Mouse (Mus musculus) C2C12 (cell line): ENCODE data around the gene Erich3.

Source experiments
- CEBPB ChIP-seq: IDR thresholded peaks from one replicate; pipeline ENCODE4 v1.6.1; 2011; ENCODE audit warnings: low read depth, mild to moderate bottlenecking, control low read depth, moderate library complexity
- CTCF ChIP-seq: IDR thresholded peaks from one replicate; pipeline ENCODE4 v1.5.1; 2011; ENCODE audit not compliant: control insufficient read depth, insufficient read depth, insufficient read length
- MAX ChIP-seq: IDR thresholded peaks from one replicate; pipeline ENCODE4 v1.6.1; 2011; ENCODE audit warnings: mild to moderate bottlenecking, control low read depth
- MYOD1 ChIP-seq: IDR thresholded peaks from one replicate; pipeline ENCODE4 v1.6.1; 2011; ENCODE audit warnings: low read depth; ENCODE audit not compliant: control insufficient read depth, insufficient read length
- USF1 ChIP-seq: IDR thresholded peaks from one replicate; pipeline ENCODE4 v1.6.1; 2011; ENCODE audit warnings: low read depth, mild to moderate bottlenecking, control low read depth, moderate library complexity

DNA sequence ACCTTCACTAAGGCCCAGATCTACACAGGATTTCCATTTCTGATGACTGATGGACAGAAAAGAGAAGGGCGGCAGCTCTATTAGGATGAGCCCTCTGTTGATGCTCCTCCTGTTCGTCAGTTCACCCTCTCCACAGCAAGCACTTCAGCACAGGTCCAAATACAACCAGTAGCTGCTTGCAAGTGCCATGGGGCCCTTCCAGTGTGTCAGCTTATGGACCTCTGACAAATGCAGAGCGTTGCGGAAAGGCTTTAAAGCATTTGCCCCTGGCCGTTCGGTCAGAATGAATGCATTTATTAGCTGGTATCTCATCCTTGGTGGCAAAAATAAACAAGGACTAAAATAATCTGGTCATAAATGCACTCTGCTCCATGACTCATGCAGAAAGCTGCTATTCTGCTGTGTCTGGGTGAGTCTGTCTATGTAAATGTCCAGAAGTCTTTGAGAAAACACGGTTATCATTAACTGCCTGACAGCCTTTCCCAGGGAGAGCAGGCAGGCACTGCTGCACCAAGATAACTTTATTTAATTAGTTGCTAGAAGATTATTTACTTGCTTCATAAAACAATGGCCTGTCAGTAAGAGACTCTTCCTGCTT is 146.7 kb downstream of the Erich3 start:
- TF ChIP-seq CTCF (no peak), MAX (no peak), USF1 (no peak), CEBPB (no peak), MYOD1 (no peak)
